Mouse (Mus musculus) midbrain, embryonic 11.5 days (tissue): ENCODE measurements around the gene Fes. TPM values are rescaled to one million over a fixed set of nuclear protein-coding genes. Genes with fewer than 3 reads are reported as not detected.

Experiments
- ATAC-seq: fragments of 200-750 bp; cut with Nextera tagmentation; 2 replicates; pipeline ENCODE4 v1.8.0; 2017; ENCODE audit warnings: moderate TSS enrichment, moderate library complexity; ENCODE audit not compliant: low FRiP score
- DNase-seq: peaks from one replicate; pipeline ENCODE4 v3.0.0; 2015; ENCODE audit warnings: low spot score; ENCODE audit errors: missing footprints
- H3K27ac ChIP-seq: fragments of 300-500 bp; sonication (generic); 2 replicates; pipeline ENCODE4 v1.5.1; 2014; ENCODE audit warnings: low read depth, low read length
- H3K27me3 ChIP-seq: fragments of 300-500 bp; sonication (generic); 2 replicates; pipeline ENCODE4 v1.6.1; 2014; ENCODE audit warnings: mild to moderate bottlenecking, low read length, moderate library complexity, mixed read lengths; ENCODE audit not compliant: control insufficient read depth, insufficient read depth
- H3K36me3 ChIP-seq: fragments of 300-500 bp; sonication (generic); 2 replicates; pipeline ENCODE4 v1.6.1; 2014; ENCODE audit warnings: mild to moderate bottlenecking, low read length, moderate library complexity, mixed read lengths; ENCODE audit not compliant: control insufficient read depth, insufficient read depth
- H3K4me1 ChIP-seq: fragments of 300-500 bp; sonication (generic); 2 replicates; pipeline ENCODE4 v1.6.1; 2014; ENCODE audit warnings: low read length; ENCODE audit not compliant: control insufficient read depth, insufficient read depth
- H3K4me2 ChIP-seq: fragments of 300-500 bp; sonication (generic); 2 replicates; pipeline ENCODE4 v1.6.1; 2014; ENCODE audit warnings: mild to moderate bottlenecking, moderate library complexity
- H3K4me3 ChIP-seq: fragments of 300-500 bp; sonication (generic); 2 replicates; pipeline ENCODE4 v1.5.1; 2014; ENCODE audit warnings: low read depth, low read length
- H3K9ac ChIP-seq: fragments of 300-500 bp; sonication (generic); 2 replicates; pipeline ENCODE4 v1.6.1; 2014; ENCODE audit warnings: low read length
- H3K9me3 ChIP-seq: fragments of 300-500 bp; sonication (generic); 2 replicates; pipeline ENCODE4 v1.6.1; 2016; ENCODE audit warnings: low read length; ENCODE audit not compliant: control insufficient read depth
- WGBS: fragments of 180-500 bp; shearing (Covaris S2); extraction: QIAGEN DNeasy Blood & Tissue Kit; methylation state at CpG from one replicate; pipeline ENCODE4 v1.1.7; 2014; 5-methylcytosine and 5-hydroxymethylcytosine counted together
- polyA plus RNA-seq: library from polyadenylated mRNA; unstranded; fragments of >200 nt; fragmentation: Nextera tagmentation; extraction: Ambion mirVana; gene quantifications from 2 replicates; pipeline ENCODE4 v1.2.1, GENCODE M21; 2014

The Fes gene
- polyA plus RNA-seq, 1 experiment from 2014 or later = 7.6 TPM

GRCm38 (mm10) chr7:80410380-80410779 is 22.6 kb upstream of the Fes start:
- H3K4me3 ChIP-seq = no peak overlapping the region
- 76% methylated on average over 9 of the region's 9 CpGs for WGBS

GRCm38 (mm10) chr7:80407712-80408111 is 20.0 kb upstream of the Fes start:
- H3K9me3 ChIP-seq = no peaks in the 10 kb centered on the region
- H3K4me1 ChIP-seq = no peaks in the 10 kb centered on the region
- no peak overlapping the region for H3K4me2 ChIP-seq
- no peak for ATAC-seq
- H3K27ac ChIP-seq = no peak overlapping the region
- H3K36me3 ChIP-seq = no peaks in the 10 kb centered on the region
- DNase-seq = no peak
- peaks cover 8% of the 10 kb centered on the region; the same call in 1 of the 2 replicates for H3K27me3 ChIP-seq
- 76% methylated on average over 9 of the region's 9 CpGs for WGBS
- H3K4me3 ChIP-seq = no peak overlapping the region
- no peak overlapping the region for H3K9ac ChIP-seq

More at GRCm38 (mm10) chr7:80410380-80410779, 22.6 kb upstream of the Fes start:
- Histone ChIP-seq H3K36me3 (no peaks in the 10 kb centered on the region), H3K4me1 (no peaks in the 10 kb centered on the region), H3K27ac (no peak overlapping the region), H3K9me3 (no peaks in the 10 kb centered on the region), H3K27me3 (no peaks in the 10 kb centered on the region), H3K4me2 (no peak overlapping the region), H3K9ac (no peak overlapping the region)
- no peak for DNase-seq
- no peak for ATAC-seq

- Histone ChIP-seq H3K4me2 (no peak overlapping the region), H3K27ac (no peak overlapping the region), H3K27me3 (peaks cover 8% of the 10 kb centered on the region; the same call in 1 of the 2 replicates), H3K36me3 (no peaks in the 10 kb centered on the region), H3K4me3 (no peak overlapping the region), H3K4me1 (peaks cover 6% of the 10 kb centered on the region), H3K9ac (no peak overlapping the region), H3K9me3 (no peaks in the 10 kb centered on the region)
- no peak for ATAC-seq
- no peak for DNase-seq
- WGBS = 85% methylated on average over 3 of the region's 3 CpGs
Measured at GRCm38 (mm10) chr7:80406186-80406585, 18.4 kb upstream of the Fes start.

- H3K9ac ChIP-seq = no peak within 1 kb of the TSS
- no peaks in the 10 kb centered on the region for H3K36me3 ChIP-seq
- no peak within 1 kb of the TSS for H3K4me3 ChIP-seq
- H3K27me3 ChIP-seq = peaks cover 8% of the 10 kb centered on the region; the same call in 1 of the 2 replicates
- ATAC-seq (no peak), DNase-seq (no peak)
- 84% methylated on average over 9 of the region's 9 CpGs for WGBS
- H3K4me1 ChIP-seq = peaks cover 8% of the 10 kb centered on the region
- H3K9me3 ChIP-seq = no peaks in the 10 kb centered on the region
- no peak within 1 kb of the TSS for H3K27ac ChIP-seq
- no peak within 1 kb of the TSS for H3K4me2 ChIP-seq
Measured at GRCm38 (mm10) chr7:80405188-80405695, 17.5 kb upstream of the Fes start, which contains the start of gene Furin. Furin (minus strand) TSS chr7:80405436.

- Histone ChIP-seq H3K27me3 (peaks cover 8% of the 10 kb centered on the region; the same call in 1 of the 2 replicates), H3K9me3 (no peaks in the 10 kb centered on the region), H3K27ac (no peak overlapping the region), H3K4me2 (no peak overlapping the region), H3K9ac (no peak overlapping the region), H3K4me1 (peaks cover 11% of the 10 kb centered on the region), H3K36me3 (no peaks in the 10 kb centered on the region), H3K4me3 (no peak overlapping the region)
- ATAC-seq (no peak), DNase-seq (no peak)
- WGBS = 67% methylated on average over 7 of the region's 7 CpGs
Measured at GRCm38 (mm10) chr7:80404101-80404894, 16.6 kb upstream of the Fes start.

DNA sequence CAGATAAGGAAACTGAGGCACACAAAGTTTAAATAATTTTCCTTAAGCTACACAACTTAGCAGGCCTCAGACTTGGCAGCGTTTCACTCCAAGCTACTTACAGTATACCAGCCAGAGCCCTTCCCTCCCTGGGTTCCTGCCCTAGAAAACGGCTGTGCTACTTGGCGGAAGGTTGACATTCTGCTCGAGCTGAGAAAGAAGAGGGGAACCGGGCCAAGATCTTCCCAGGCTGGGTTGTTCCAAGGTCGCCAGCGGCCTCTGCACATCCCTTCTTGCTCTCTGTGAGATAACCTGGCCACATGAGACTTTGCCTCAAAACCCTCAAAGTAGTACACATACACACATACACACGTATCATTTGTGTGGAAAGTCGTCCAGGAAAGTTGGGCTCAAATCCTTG is 15.8 kb upstream of the Fes start:
- DNase-seq = no peak
- WGBS = 54% methylated on average over 9 of the region's 9 CpGs
- no peaks in the 10 kb centered on the region for H3K9me3 ChIP-seq
- no peak overlapping the region for H3K9ac ChIP-seq
- no peak for ATAC-seq
- no peaks in the 10 kb centered on the region for H3K36me3 ChIP-seq
- H3K4me3 ChIP-seq = no peak overlapping the region
- peaks cover 11% of the 10 kb centered on the region for H3K4me1 ChIP-seq
- no peak overlapping the region for H3K4me2 ChIP-seq
- H3K27ac ChIP-seq = no peak overlapping the region
- peaks cover 8% of the 10 kb centered on the region; the same call in 1 of the 2 replicates for H3K27me3 ChIP-seq

- Histone ChIP-seq H3K27ac (peak overlapping the region; percentile 50), H3K36me3 (no peaks in the 10 kb centered on the region), H3K9ac (peak overlapping the region; percentile 92), H3K4me3 (peak overlapping the region; percentile 91), H3K9me3 (no peaks in the 10 kb centered on the region), H3K4me2 (peak overlapping the region; percentile 93), H3K4me1 (peaks cover 11% of the 10 kb centered on the region), H3K27me3 (peaks cover 8% of the 10 kb centered on the region; the same call in 1 of the 2 replicates)
- ATAC-seq (peak; percentile 81), DNase-seq (peak; percentile 96)
- under 1% methylated on average over 62 of the region's 92 CpGs for WGBS
Measured at GRCm38 (mm10) chr7:80402651-80403321, 15.0 kb upstream of the Fes start.

GRCm38 (mm10) chr7:80401860-80402641 is 14.3 kb upstream of the Fes start:
- Histone ChIP-seq H3K4me3 (peak overlapping the region; percentile 91), H3K27ac (peak overlapping the region; percentile 27; the same call in 1 of the 2 replicates), H3K4me1 (peaks cover 11% of the 10 kb centered on the region), H3K36me3 (no peaks in the 10 kb centered on the region; the same call in 1 of the 2 replicates), H3K9ac (peak overlapping the region; percentile 92), H3K9me3 (no peaks in the 10 kb centered on the region), H3K27me3 (peaks cover 8% of the 10 kb centered on the region; the same call in 1 of the 2 replicates), H3K4me2 (peak overlapping the region; percentile 93)
- DNase-seq = peak; percentile 92
- ATAC-seq = peak; percentile 73
- WGBS = under 1% methylated on average over 66 of the region's 102 CpGs
